Mouse (Mus musculus) liver, postnatal 0 days (tissue): ENCODE results near the gene Plekhg3. TPM values are rescaled to one million over a fixed set of nuclear protein-coding genes. Genes with fewer than 3 reads are reported as not detected.

ENCODE experiments used
- ATAC-seq: fragments of 200-750 bp; cut with Nextera tagmentation; 2 replicates; pipeline ENCODE4 v1.8.0; 2017; ENCODE audit warnings: mild to moderate bottlenecking, moderate library complexity
- DNase-seq: peaks from one replicate; pipeline ENCODE4 v3.0.0-alpha.2; 2016
- H3K27ac ChIP-seq: fragments of 300-500 bp; sonication (generic); 2 replicates; pipeline ENCODE4 v1.5.1; 2014; ENCODE audit warnings: antibody characterized with exemption, moderate library complexity, mild to moderate bottlenecking, low read depth
- H3K27me3 ChIP-seq: fragments of 300-500 bp; sonication (generic); 2 replicates; pipeline ENCODE4 v1.6.1; 2014; ENCODE audit warnings: low read length, control low read depth, mixed read lengths; ENCODE audit not compliant: insufficient read depth
- H3K36me3 ChIP-seq: fragments of 300-500 bp; sonication (generic); replicated peaks from 2 replicates; pipeline ENCODE4 v1.6.1; 2014; ENCODE audit warnings: mild to moderate bottlenecking, control low read depth, low read length, moderate library complexity, mixed read lengths; ENCODE audit not compliant: insufficient read depth
- H3K4me1 ChIP-seq: fragments of 300-500 bp; sonication (generic); 2 replicates; pipeline ENCODE4 v1.6.1; 2014; ENCODE audit warnings: antibody characterized with exemption, mild to moderate bottlenecking, control low read depth; ENCODE audit not compliant: insufficient read depth
- H3K4me2 ChIP-seq: fragments of 300-500 bp; sonication (generic); 2 replicates; pipeline ENCODE4 v1.6.1; 2014; ENCODE audit warnings: low read depth, mild to moderate bottlenecking, low read length, moderate library complexity, mixed read lengths
- H3K4me3 ChIP-seq: fragments of 300-500 bp; sonication (generic); 2 replicates; pipeline ENCODE4 v1.5.1; 2014; ENCODE audit warnings: low read depth, low read length
- H3K9ac ChIP-seq: fragments of 300-500 bp; sonication (generic); replicated peaks from 2 replicates; pipeline ENCODE4 v1.6.1; 2014; ENCODE audit warnings: mild to moderate bottlenecking, moderate library complexity
- H3K9me3 ChIP-seq: fragments of 300-500 bp; sonication (generic); 2 replicates; pipeline ENCODE4 v1.6.1; 2016; ENCODE audit warnings: mild to moderate bottlenecking, control low read depth, low read length, mixed read lengths
- CTCF ChIP-seq: sonication (generic); IDR thresholded peaks from 2 replicates; pipeline ENCODE4 v1.5.1; 2016; ENCODE audit warnings: antibody characterized with exemption, low read depth
- EP300 ChIP-seq: IDR thresholded peaks from 2 replicates; pipeline ENCODE4 v1.6.1; 2016; ENCODE audit warnings: antibody characterized with exemption, low read depth, mild to moderate bottlenecking
- WGBS: fragments of 180-500 bp; shearing (Covaris S2); extraction: QIAGEN DNeasy Blood & Tissue Kit; methylation state at CpG from one replicate; pipeline ENCODE4 v1.1.7; 2014; ENCODE audit not compliant: insufficient replicate concordance; 5-methylcytosine and 5-hydroxymethylcytosine counted together
- polyA plus RNA-seq: library from polyadenylated mRNA; unstranded; fragments of >200 nt; fragmentation: Nextera tagmentation; extraction: Ambion mirVana; gene quantifications from 2 replicates; pipeline ENCODE4 v1.2.1, GENCODE M21; 2015

The Plekhg3 gene
- polyA plus RNA-seq, 1 experiment from 2014 or later: 3.7 TPM

DNA sequence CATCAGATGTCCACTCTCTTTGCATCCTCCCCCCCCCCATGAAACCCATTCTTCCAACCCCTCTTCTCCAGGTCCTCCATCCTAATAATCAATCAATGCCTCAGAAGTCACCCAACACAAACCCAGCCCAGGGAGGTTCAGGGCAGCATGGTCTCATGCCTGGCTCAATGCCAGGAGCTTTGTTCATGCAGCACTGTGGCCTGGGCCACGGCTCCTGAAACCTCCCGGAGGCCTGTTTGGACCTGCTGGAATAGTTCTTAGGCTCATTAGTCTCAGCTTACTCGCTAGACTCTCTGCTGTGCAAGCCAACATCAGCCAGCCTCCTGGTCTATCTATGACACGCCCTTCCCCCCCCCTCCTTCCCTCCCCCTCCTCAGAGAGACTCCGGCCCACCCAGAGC, 27.7 kb upstream of the Plekhg3 start:
- H3K9ac ChIP-seq: no peak overlapping the region
- H3K36me3 ChIP-seq: no peaks in the 10 kb centered on the region
- H3K4me1 ChIP-seq: peaks cover 2% of the 10 kb centered on the region; the same call in 1 of the 2 replicates
- ATAC-seq (no peak), DNase-seq (no peak)
- no peak overlapping the region for H3K4me2 ChIP-seq
- 68% methylated on average over 5 of the region's 5 CpGs for WGBS
- H3K27ac ChIP-seq: no peak overlapping the region
- TF ChIP-seq CTCF: no peak
- TF ChIP-seq EP300: no peak
- no peaks in the 10 kb centered on the region for H3K27me3 ChIP-seq
- H3K9me3 ChIP-seq: no peaks in the 10 kb centered on the region
- no peak overlapping the region for H3K4me3 ChIP-seq

DNA sequence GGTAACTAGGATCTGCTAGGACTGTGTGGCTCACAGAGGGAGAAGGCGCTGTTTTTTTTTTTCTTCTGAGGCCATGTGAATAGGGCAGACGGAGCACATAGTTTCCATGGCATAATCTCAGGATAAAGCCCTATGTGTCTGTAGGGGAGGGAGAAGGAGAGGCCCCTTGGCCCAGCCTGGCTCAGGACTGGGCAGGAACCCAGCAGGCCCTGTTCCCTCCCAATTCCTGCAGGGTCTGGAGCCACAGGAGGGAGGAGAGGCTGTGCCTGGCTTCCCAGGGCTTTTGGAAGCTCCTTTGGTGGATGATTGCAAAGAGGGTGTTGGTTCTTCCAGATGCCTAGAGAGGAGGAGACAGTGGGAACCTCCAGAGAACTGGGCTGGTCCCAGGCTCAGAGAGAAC, 24.2 kb upstream of the Plekhg3 start:
- H3K4me1 ChIP-seq: no peaks in the 10 kb centered on the region
- no peak overlapping the region for H3K27ac ChIP-seq
- no peak overlapping the region for H3K9ac ChIP-seq
- WGBS: 77% methylated on average over 2 of the region's 2 CpGs
- no peaks in the 10 kb centered on the region for H3K9me3 ChIP-seq
- H3K4me3 ChIP-seq: no peak overlapping the region
- TF ChIP-seq EP300: no peak
- TF ChIP-seq CTCF: no peak
- no peaks in the 10 kb centered on the region for H3K27me3 ChIP-seq
- H3K36me3 ChIP-seq: no peaks in the 10 kb centered on the region
- no peak for ATAC-seq
- H3K4me2 ChIP-seq: no peak overlapping the region
- no peak for DNase-seq

DNA sequence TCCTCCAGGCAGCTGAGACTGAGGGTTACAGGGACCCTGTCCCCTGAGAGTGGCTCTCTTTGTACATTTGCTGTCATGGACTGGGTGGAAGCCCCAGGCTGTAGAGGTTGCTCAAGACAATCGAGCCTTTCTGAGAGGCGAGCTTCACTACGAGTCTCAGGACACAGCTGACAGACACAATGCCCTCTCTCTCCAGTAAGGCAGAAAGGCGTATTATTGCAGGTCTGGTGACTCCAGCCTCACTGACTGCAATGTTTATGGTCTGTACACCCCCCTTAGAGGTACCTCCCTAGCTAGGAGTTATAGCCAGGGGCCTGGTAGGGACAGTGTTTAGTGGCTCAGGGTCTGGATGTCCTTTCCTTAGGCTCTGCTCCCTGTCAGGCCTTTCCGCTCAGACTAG, 22.9 kb upstream of the Plekhg3 start:
- H3K36me3 ChIP-seq: no peaks in the 10 kb centered on the region
- WGBS: 75% methylated on average over 5 of the region's 5 CpGs
- DNase-seq (no peak), ATAC-seq (no peak)
- H3K9me3 ChIP-seq: no peaks in the 10 kb centered on the region
- no peak overlapping the region for H3K9ac ChIP-seq
- TF ChIP-seq EP300 (no peak), CTCF (no peak)
- H3K27me3 ChIP-seq: no peaks in the 10 kb centered on the region
- H3K27ac ChIP-seq: no peak overlapping the region
- 0 out of 2 replicates have a peak, but pooled peaks cover under 1% of the 10 kb centered on the region for H3K4me1 ChIP-seq
- no peak overlapping the region for H3K4me3 ChIP-seq
- H3K4me2 ChIP-seq: no peak overlapping the region

DNA sequence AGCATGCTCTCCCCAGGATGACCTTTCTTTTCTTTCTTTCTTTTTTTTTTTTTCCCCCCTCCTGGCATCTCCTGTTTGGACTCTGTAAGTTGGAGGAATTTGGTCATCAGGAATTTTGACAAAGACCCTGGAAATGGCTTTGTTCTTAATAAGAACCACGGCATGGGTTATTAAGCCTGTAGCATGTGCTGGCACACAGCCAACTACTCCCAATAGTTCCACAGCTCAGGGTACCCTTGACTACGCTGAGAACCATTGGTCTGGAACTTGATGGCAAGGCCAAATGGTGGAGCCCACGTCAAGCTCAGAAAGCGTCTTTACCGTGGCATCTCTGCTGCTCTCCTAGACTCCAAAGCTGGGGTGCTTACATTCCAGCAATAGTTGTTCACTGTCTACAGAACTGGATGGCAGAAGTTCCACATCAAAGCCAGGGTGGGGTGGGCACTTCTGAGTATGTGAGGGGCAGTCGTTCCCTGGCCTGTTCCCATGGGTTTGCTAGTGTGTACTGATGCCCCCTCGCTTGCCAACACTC, 21.7 kb upstream of the Plekhg3 start:
- WGBS: 81% methylated on average over 7 of the region's 7 CpGs
- H3K4me2 ChIP-seq: no peak overlapping the region
- no peaks in the 10 kb centered on the region for H3K9me3 ChIP-seq
- DNase-seq (no peak), ATAC-seq (no peak)
- 0 out of 2 replicates have a peak, but pooled peaks cover 3% of the 10 kb centered on the region for H3K4me1 ChIP-seq
- H3K9ac ChIP-seq: no peak overlapping the region
- no peak overlapping the region for H3K4me3 ChIP-seq
- no peak overlapping the region for H3K27ac ChIP-seq
- H3K36me3 ChIP-seq: no peaks in the 10 kb centered on the region
- no peaks in the 10 kb centered on the region for H3K27me3 ChIP-seq
- TF ChIP-seq CTCF (no peak), EP300 (no peak)

DNA sequence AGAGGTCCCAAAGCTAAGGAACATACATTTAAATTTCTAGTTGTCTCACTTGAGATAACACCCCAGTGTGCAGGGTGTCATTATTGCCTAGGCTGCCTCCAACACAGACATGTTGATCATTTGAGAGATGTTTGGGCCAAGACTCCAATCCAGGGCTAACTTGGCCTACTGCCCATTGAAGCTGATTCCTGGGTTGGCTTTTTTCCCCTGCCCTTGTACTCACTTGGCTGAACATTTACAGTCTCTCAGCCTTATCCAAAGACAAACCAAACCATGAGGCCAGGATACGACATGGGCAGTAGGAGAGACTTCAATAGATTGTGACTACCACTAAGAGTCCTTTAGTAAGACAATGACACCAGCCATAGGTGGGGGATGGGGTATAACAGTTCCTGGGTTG, 18.0 kb upstream of the Plekhg3 start:
- no peak overlapping the region for H3K9ac ChIP-seq
- H3K4me1 ChIP-seq: 0 out of 2 replicates have a peak, but pooled peaks cover 3% of the 10 kb centered on the region
- no peak overlapping the region for H3K4me2 ChIP-seq
- WGBS: 40% methylated on average over 1 of the region's 1 CpGs
- ATAC-seq (no peak), DNase-seq (no peak)
- no peaks in the 10 kb centered on the region for H3K27me3 ChIP-seq
- H3K9me3 ChIP-seq: no peaks in the 10 kb centered on the region
- no peaks in the 10 kb centered on the region for H3K36me3 ChIP-seq
- H3K4me3 ChIP-seq: no peak overlapping the region
- H3K27ac ChIP-seq: no peak overlapping the region
- TF ChIP-seq CTCF (no peak), EP300 (no peak)

DNA sequence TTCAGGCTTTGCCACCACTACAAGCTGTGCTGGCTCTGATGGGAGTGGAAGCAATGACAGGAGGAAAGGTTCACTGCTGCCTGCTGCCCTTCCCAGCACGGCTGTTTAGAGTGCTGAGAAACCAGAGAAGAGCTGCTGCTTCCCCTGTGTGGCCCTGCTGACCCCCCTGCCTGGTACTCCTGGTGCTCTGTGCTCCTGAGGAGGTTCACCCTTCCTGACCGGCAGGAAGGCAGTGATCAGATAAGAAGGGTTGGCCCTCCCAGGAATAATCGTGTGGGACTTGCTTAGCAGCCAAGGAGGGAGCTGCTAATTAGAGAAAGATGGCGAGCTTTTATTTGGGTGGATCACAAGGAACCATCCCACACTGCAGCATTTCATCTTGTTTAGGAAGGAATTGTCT, 15.8 kb upstream of the Plekhg3 start:
- DNase-seq (no peak), ATAC-seq (no peak)
- H3K27me3 ChIP-seq: no peaks in the 10 kb centered on the region
- H3K4me3 ChIP-seq: no peak overlapping the region
- H3K4me1 ChIP-seq: 0 out of 2 replicates have a peak, but pooled peaks cover 3% of the 10 kb centered on the region
- 33% methylated on average over 4 of the region's 4 CpGs for WGBS
- TF ChIP-seq EP300 (no peak), CTCF (no peak)
- no peaks in the 10 kb centered on the region for H3K36me3 ChIP-seq
- H3K9ac ChIP-seq: no peak overlapping the region
- no peaks in the 10 kb centered on the region for H3K9me3 ChIP-seq
- no peak overlapping the region for H3K4me2 ChIP-seq
- H3K27ac ChIP-seq: no peak overlapping the region

DNA sequence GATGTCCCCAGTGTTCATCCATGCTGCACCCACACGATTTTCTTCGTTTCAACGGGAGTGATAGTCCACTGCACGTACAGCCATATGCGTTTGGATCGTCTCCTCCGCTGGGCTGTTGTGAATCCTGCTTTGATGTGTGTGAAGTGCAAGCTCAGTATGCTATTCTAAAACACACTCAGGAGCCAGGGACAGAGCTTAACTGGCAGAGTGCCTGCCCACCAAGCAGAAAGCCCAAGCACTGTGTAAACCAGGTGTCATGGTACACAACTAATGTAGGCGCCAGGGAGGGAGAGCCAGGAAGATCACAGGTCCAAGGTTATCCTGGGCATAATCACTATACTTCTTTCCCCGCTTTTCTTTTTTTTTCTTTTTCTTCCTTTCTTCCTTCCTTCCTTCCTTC, 12.7 kb upstream of the Plekhg3 start:
- Histone ChIP-seq H3K9ac (no peak overlapping the region), H3K4me3 (no peak overlapping the region), H3K4me1 (no peaks in the 10 kb centered on the region), H3K4me2 (no peak overlapping the region), H3K27me3 (no peaks in the 10 kb centered on the region), H3K9me3 (no peaks in the 10 kb centered on the region), H3K27ac (no peak overlapping the region), H3K36me3 (no peaks in the 10 kb centered on the region)
- DNase-seq (no peak), ATAC-seq (no peak)
- 81% methylated on average over 9 of the region's 9 CpGs for WGBS
- no peak for TF ChIP-seq EP300
